Mouse (Mus musculus) E14TG2a.4 (cell line): ENCODE results near the gene Ptrhd1.

Source experiments
- CTCF ChIP-seq: conservative IDR thresholded peaks from 2 replicates; pipeline ENCODE4 v1.5.1; 2014; ENCODE audit warnings: low read length
- NANOG ChIP-seq: IDR thresholded peaks from 2 replicates; pipeline ENCODE4 v1.6.1; 2014; ENCODE audit warnings: borderline replicate concordance, low read length, mixed read lengths
- POU5F1 ChIP-seq: IDR thresholded peaks from 2 replicates; pipeline ENCODE4 v1.6.1; 2014; ENCODE audit warnings: low read length, borderline replicate concordance

GRCm38 (mm10) chr12:4209196-4209595, 24.6 kb upstream of the Ptrhd1 start:
- TF ChIP-seq CTCF = no peak
- TF ChIP-seq POU5F1 = no peak
- no peak for TF ChIP-seq NANOG
